Mouse (Mus musculus): ENCODE results near the gene Ttn. TPM values are rescaled to one million over a fixed set of nuclear protein-coding genes. Genes with fewer than 3 reads are reported as not detected.

The Ttn gene
- total and polyA plus RNA-seq, 3 experiments: 0.01 to 0.14 (median 0.03) TPM

GRCm38 (mm10) chr2:76655982-76656381 is 326.4 kb downstream of the Ttn start:
- no peak for DNase-seq

DNA sequence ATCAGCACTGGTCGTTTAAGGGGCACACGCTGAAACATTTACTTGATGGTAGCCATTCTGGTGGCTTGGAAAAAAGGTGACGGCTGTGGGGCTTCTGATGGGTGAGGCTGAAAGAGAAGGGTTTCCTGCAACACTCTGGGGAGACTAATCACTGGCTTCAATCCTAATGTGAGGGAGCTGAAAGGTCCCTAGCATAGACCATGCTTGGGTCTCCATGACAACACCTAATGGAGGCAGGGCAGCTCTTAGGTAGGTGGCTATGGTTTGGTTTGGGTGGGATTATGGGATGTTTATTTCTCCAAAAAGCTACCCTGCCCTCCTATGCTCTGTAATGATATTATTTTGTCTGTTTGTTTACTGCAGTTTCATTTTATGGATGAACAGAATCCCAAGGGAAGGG is 326.9 kb downstream of the Ttn start:
- no peak for DNase-seq

DNA sequence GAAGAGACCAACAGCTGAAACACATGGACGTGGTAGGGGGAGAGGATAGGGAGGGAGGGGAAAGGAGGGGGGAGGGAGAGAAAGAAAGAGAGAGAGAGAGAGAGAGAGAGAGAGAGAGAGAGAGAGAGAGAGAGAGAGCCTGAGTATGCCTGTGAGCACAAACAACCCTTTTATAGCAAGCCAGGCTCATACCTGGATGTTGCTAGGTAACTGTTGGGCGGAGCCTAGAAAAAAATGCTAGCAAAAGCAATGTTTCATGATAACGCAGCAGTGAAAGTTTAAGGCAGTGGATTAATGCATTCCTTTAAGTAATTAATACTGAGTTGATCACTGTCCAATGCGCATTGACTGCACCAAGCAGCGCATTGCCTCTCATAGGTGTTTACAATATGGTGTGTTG is 327.7 kb downstream of the Ttn start:
- DNase-seq: no peak

Other genes starting within 250 kb of the Ttn start
- gene Ccdc141, start 188.1 kb upstream of the Ttn start, total RNA-seq (2021): 1 to 10 TPM; 5.7 to 6.7 TPM
- gene Ccdc141, start 188.1 kb upstream of the Ttn start, polyA plus RNA-seq (2012; rRNA removed): 1.0 and 1.9 TPM in 2 replicates